Mouse (Mus musculus): ENCODE measurements around the gene Pigx. TPM values are rescaled to one million over a fixed set of nuclear protein-coding genes. Genes with fewer than 3 reads are reported as not detected.

The Pigx gene
- total and polyA plus RNA-seq, 2 experiments from 2014 or later: 44.9 to 61.0 TPM

DNA sequence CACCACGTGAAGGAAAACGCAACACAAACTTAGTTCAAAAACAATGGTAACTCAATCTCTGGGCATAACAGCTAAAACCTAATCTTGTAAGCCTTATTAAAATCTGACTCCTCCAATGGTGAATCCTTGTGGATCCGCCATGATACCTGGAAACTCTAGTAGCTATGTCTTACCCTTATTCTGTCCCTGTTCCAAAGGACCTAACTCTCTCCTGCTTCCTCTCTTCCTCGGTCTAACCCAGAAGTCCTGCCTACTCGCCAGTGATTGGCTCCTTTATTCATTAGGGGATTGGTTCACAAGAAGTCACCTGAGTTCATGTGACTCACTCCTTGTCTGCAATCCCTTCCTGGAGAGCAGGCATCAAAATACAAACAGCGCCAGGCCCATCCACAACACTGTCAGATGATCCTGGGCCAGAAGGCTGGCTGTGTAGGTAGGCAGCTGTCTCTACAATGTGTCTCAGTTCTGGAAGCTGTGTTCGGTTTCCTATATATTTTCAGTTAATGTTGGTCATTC lies 36.4 kb upstream of the Pigx start:
- no peak overlapping the region for H3K27ac ChIP-seq (ENCODE audit: low read depth)
- DNase-seq (ENCODE audit: low spot score): no peak
- 73% methylated on average over 7 of the region's 7 CpGs for WGBS
- no peak for ATAC-seq (ENCODE audit: insufficient read depth, low read depth)
- TF ChIP-seq CTCF (IDR thresholded peaks at IDR 0.05; ENCODE audit: low read depth) (no peak), EP300 (IDR thresholded peaks at IDR 0.05; ENCODE audit: low read depth) (no peak)
- no peak overlapping the region for H3K4me2 ChIP-seq (ENCODE audit: low read depth, low read length)
- H3K36me3 ChIP-seq (replicated peaks; ENCODE audit: control insufficient read depth, insufficient read depth, low read length): no peaks in the 10 kb centered on the region
- H3K9me3 ChIP-seq (replicated peaks; ENCODE audit: control insufficient read depth, low read length): no peaks in the 10 kb centered on the region
- H3K9ac ChIP-seq (replicated peaks; ENCODE audit: low read depth, low read length): no peak overlapping the region
- no peaks in the 10 kb centered on the region for H3K27me3 ChIP-seq (ENCODE audit: control insufficient read depth, insufficient read depth, low read length)
- H3K4me3 ChIP-seq (ENCODE audit: low read depth, low read length): no peak overlapping the region
- no peaks in the 10 kb centered on the region for H3K4me1 ChIP-seq (ENCODE audit: control insufficient read depth, insufficient read depth)

DNA sequence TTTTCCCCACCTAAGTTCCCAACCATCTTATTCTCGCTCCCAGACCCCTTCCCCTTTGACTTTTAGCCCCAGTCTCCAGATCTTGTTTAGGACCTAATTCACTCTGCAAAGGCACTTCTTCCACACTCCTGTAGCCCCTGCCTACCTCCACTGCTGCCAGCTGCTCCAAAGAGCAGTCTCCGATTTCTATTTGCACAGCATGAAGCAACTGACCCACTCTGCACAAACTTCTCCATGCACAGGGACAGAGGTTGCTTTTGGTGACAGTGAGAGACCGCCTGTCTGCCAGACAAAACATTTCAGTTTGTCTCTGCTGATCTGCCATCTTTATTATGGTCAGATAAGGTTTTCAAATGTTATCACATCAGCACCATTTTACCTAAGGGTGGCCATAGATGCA lies 33.6 kb upstream of the Pigx start:
- Histone ChIP-seq H3K27ac (ENCODE audit: low read depth) (no peak overlapping the region), H3K4me2 (ENCODE audit: low read depth, low read length) (no peak overlapping the region), H3K4me3 (ENCODE audit: low read depth, low read length) (no peak overlapping the region), H3K4me1 (ENCODE audit: control insufficient read depth, insufficient read depth) (0 out of 2 replicates have a peak, but pooled peaks cover 10% of the 10 kb centered on the region), H3K9me3 (replicated peaks; ENCODE audit: control insufficient read depth, low read length) (no peaks in the 10 kb centered on the region), H3K27me3 (ENCODE audit: control insufficient read depth, insufficient read depth, low read length) (no peaks in the 10 kb centered on the region), H3K9ac (replicated peaks; ENCODE audit: low read depth, low read length) (no peak overlapping the region), H3K36me3 (replicated peaks; ENCODE audit: control insufficient read depth, insufficient read depth, low read length) (no peaks in the 10 kb centered on the region)
- TF ChIP-seq CTCF (IDR thresholded peaks at IDR 0.05; ENCODE audit: low read depth) (no peak), EP300 (IDR thresholded peaks at IDR 0.05; ENCODE audit: low read depth) (no peak)
- ATAC-seq (ENCODE audit: insufficient read depth, low read depth): no peak
- no peak for DNase-seq (ENCODE audit: low spot score)
- 86% methylated on average over 3 of the region's 3 CpGs for WGBS

DNA sequence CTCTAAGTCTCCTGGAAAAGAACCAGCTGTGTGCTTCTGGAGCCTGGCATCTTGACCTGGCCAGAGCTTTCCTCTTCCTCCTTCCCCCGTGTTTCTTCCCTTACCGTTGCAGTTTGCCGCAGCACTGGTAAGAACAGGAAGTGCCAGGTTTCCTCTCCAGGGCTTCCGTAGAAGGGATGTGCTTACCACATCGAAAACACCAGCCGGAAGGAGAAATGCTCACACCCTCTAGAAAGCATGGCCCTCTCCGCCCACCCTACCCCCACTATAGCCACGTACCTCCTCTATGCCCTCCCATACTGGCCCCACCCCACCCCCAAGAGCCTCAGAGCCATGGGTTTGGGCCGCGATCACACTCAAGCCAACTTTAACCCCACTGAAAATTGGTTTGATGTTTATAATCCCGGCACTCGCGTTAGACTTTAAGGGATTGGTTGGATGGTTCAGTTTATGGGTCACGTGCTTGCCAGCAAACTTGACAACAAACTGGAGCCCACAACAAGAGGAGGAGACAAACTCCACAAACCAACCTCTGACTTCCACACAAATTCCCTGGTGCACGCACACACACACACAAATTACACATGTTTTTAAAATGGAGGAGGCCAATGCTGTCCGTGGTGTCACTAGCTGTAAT lies 30.8 kb upstream of the Pigx start:
- TF ChIP-seq EP300 (IDR thresholded peaks at IDR 0.05; ENCODE audit: low read depth) (peak; percentile 62; the same call in 1 of the 2 replicates), CTCF (IDR thresholded peaks at IDR 0.05; ENCODE audit: low read depth) (no peak)
- H3K9ac ChIP-seq (replicated peaks; ENCODE audit: low read depth, low read length): no peak overlapping the region; the same call in 1 of the 2 replicates
- H3K27ac ChIP-seq (ENCODE audit: low read depth): peak overlapping the region; percentile 80
- peak; percentile 86 for ATAC-seq (ENCODE audit: insufficient read depth, low read depth)
- no peaks in the 10 kb centered on the region for H3K9me3 ChIP-seq (replicated peaks; ENCODE audit: control insufficient read depth, low read length)
- no peaks in the 10 kb centered on the region for H3K36me3 ChIP-seq (replicated peaks; ENCODE audit: control insufficient read depth, insufficient read depth, low read length)
- 52% methylated on average over 16 of the region's 16 CpGs for WGBS
- H3K4me3 ChIP-seq (ENCODE audit: low read depth, low read length): peak overlapping the region; percentile 37
- peak; percentile 69 for DNase-seq (ENCODE audit: low spot score)
- no peaks in the 10 kb centered on the region for H3K27me3 ChIP-seq (ENCODE audit: control insufficient read depth, insufficient read depth, low read length)
- H3K4me1 ChIP-seq (ENCODE audit: control insufficient read depth, insufficient read depth): 0 out of 2 replicates have a peak, but pooled peaks cover 10% of the 10 kb centered on the region
- peak overlapping the region; percentile 60 for H3K4me2 ChIP-seq (ENCODE audit: low read depth, low read length)

DNA sequence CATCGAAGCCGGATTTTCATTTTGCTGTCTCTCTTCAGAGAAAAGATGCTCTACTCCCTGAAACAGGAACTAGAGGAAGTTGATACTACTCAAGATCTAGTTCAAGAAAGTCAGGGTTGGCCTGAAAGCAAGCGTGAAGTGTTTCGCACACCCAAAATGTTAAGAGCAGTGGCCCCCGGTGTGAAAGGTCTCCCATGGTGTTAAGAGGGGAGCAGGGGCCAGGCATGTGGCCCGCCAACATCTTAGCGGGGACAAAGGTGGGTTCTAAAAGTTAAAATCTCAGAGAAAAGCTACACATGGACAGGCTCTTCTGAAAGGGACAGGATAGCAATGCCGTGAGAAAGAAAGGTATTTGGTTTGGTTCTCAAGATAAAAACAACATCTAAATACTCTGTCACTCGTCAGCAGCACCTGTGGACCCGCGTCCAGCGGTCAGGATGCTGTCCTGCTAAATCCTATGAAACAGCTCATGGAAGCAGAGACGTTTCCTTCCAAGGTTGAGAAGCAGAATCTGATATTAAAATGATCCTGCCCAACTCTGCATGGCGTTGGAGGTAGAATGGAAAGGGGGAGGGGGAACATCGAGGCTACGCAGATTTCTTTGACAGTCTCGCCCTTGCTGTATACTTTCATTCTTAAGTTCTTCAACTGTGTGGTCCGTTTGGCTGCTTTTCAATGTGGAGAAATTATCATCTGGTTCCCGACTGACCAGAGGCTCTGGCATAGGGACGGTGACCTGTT lies 30.1 kb upstream of the Pigx start:
- DNase-seq (ENCODE audit: low spot score): no peak
- no peak overlapping the region; the same call in 1 of the 2 replicates for H3K9ac ChIP-seq (replicated peaks; ENCODE audit: low read depth, low read length)
- H3K4me2 ChIP-seq (ENCODE audit: low read depth, low read length): peak overlapping the region; percentile 60
- no peak for ATAC-seq (ENCODE audit: insufficient read depth, low read depth)
- peak overlapping the region; percentile 37 for H3K4me3 ChIP-seq (ENCODE audit: low read depth, low read length)
- no peak for TF ChIP-seq EP300 (IDR thresholded peaks at IDR 0.05; ENCODE audit: low read depth)
- TF ChIP-seq CTCF (IDR thresholded peaks at IDR 0.05; ENCODE audit: low read depth): no peak
- 0 out of 2 replicates have a peak, but pooled peaks cover 10% of the 10 kb centered on the region for H3K4me1 ChIP-seq (ENCODE audit: control insufficient read depth, insufficient read depth)
- H3K36me3 ChIP-seq (replicated peaks; ENCODE audit: control insufficient read depth, insufficient read depth, low read length): no peaks in the 10 kb centered on the region
- no peaks in the 10 kb centered on the region for H3K27me3 ChIP-seq (ENCODE audit: control insufficient read depth, insufficient read depth, low read length)
- no peaks in the 10 kb centered on the region for H3K9me3 ChIP-seq (replicated peaks; ENCODE audit: control insufficient read depth, low read length)
- H3K27ac ChIP-seq (ENCODE audit: low read depth): peak overlapping the region; percentile 80
- 52% methylated on average over 20 of the region's 20 CpGs for WGBS

DNA sequence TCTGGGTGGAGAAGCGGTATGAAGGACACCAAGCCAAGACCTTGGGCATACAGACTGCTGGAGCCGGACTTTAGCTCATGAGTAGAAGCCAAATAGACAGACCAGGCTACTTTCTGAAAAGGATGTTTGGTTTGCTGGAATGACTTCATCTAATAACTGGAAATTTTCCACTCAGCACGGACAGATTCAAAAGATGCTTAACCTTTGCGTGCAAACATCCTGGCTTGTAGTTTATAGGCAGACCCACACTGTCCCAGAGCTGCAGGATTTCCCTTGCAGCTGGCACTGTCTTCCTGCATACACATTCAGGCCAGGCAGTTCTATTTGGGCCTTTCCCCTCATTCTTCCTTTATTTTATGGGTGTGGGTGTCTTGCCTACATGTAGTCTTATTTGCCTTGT lies 27.5 kb upstream of the Pigx start:
- H3K4me1 ChIP-seq (ENCODE audit: control insufficient read depth, insufficient read depth): 0 out of 2 replicates have a peak, but pooled peaks cover 10% of the 10 kb centered on the region
- WGBS: 73% methylated on average over 4 of the region's 4 CpGs
- no peak overlapping the region for H3K4me3 ChIP-seq (ENCODE audit: low read depth, low read length)
- no peak overlapping the region for H3K4me2 ChIP-seq (ENCODE audit: low read depth, low read length)
- TF ChIP-seq EP300 (IDR thresholded peaks at IDR 0.05; ENCODE audit: low read depth) (no peak), CTCF (IDR thresholded peaks at IDR 0.05; ENCODE audit: low read depth) (no peak)
- H3K27ac ChIP-seq (ENCODE audit: low read depth): peak overlapping the region; percentile 32
- no peak overlapping the region for H3K9ac ChIP-seq (replicated peaks; ENCODE audit: low read depth, low read length)
- H3K27me3 ChIP-seq (ENCODE audit: control insufficient read depth, insufficient read depth, low read length): no peaks in the 10 kb centered on the region
- H3K36me3 ChIP-seq (replicated peaks; ENCODE audit: control insufficient read depth, insufficient read depth, low read length): no peaks in the 10 kb centered on the region
- ATAC-seq (ENCODE audit: insufficient read depth, low read depth) (peak; percentile 43; the same call in 1 of the 2 replicates), DNase-seq (ENCODE audit: low spot score) (peak; percentile 18)
- no peaks in the 10 kb centered on the region for H3K9me3 ChIP-seq (replicated peaks; ENCODE audit: control insufficient read depth, low read length)
